Mouse (Mus musculus) C2C12 (cell line): ENCODE measurements around the gene Coro6. TPM values are rescaled to one million over a fixed set of nuclear protein-coding genes. Genes with fewer than 3 reads are reported as not detected.

ENCODE experiments used
- H3K27me3 ChIP-seq: one replicate; pipeline ENCODE4 v1.6.1; 2011; ENCODE audit not compliant: control insufficient read depth, insufficient read depth, insufficient read length
- H3K36me3 ChIP-seq: one replicate; pipeline ENCODE4 v1.6.1; 2011; ENCODE audit not compliant: control insufficient read depth, insufficient read depth
- H3K4me3 ChIP-seq: one replicate; pipeline ENCODE4 v1.5.1; 2011; ENCODE audit warnings: mild to moderate bottlenecking, control low read depth; ENCODE audit not compliant: poor library complexity, insufficient read depth, severe bottlenecking
- H3K79me2 ChIP-seq: one replicate; pipeline ENCODE4 v1.6.1; 2011; ENCODE audit not compliant: control insufficient read depth, insufficient read depth
- H3K79me3 ChIP-seq: one replicate; pipeline ENCODE4 v1.6.1; 2011; ENCODE audit warnings: low read depth, control low read depth
- H3ac ChIP-seq: one replicate; pipeline ENCODE3; 2011; ENCODE audit warnings: low read depth; ENCODE audit not compliant: control insufficient read depth, insufficient read length
- CEBPB ChIP-seq: IDR thresholded peaks from one replicate; pipeline ENCODE4 v1.6.1; 2011; ENCODE audit warnings: low read depth, mild to moderate bottlenecking, control low read depth, moderate library complexity
- CTCF ChIP-seq: IDR thresholded peaks from one replicate; pipeline ENCODE4 v1.5.1; 2011; ENCODE audit not compliant: control insufficient read depth, insufficient read depth, insufficient read length
- FOSL1 ChIP-seq: IDR thresholded peaks from one replicate; pipeline ENCODE4 v1.8.0; 2011; ENCODE audit warnings: mild to moderate bottlenecking, low read length; ENCODE audit not compliant: poor library complexity, insufficient read depth, severe bottlenecking
- MAX ChIP-seq: IDR thresholded peaks from one replicate; pipeline ENCODE4 v1.6.1; 2011; ENCODE audit warnings: mild to moderate bottlenecking, control low read depth
- MYOD1 ChIP-seq: IDR thresholded peaks from one replicate; pipeline ENCODE4 v1.6.1; 2011; ENCODE audit warnings: low read depth; ENCODE audit not compliant: control insufficient read depth, insufficient read length
- MYOG ChIP-seq: IDR thresholded peaks from one replicate; pipeline ENCODE4 v1.6.1; 2011; ENCODE audit not compliant: control insufficient read depth, insufficient read length; ENCODE audit errors: extremely low read depth
- USF1 ChIP-seq: IDR thresholded peaks from one replicate; pipeline ENCODE4 v1.6.1; 2011; ENCODE audit warnings: low read depth, mild to moderate bottlenecking, control low read depth, moderate library complexity
- polyA plus RNA-seq: library from polyadenylated mRNA; unstranded; fragments of >200 nt; fragmentation: generic; extraction: Trizol; gene quantifications from one replicate; pipeline ENCODE4 v1.2.1, GENCODE M21; 2012; ENCODE audit warnings: missing spikeins

Coro6 gene
- polyA plus RNA-seq, 1 experiment, result 12.8 TPM

DNA sequence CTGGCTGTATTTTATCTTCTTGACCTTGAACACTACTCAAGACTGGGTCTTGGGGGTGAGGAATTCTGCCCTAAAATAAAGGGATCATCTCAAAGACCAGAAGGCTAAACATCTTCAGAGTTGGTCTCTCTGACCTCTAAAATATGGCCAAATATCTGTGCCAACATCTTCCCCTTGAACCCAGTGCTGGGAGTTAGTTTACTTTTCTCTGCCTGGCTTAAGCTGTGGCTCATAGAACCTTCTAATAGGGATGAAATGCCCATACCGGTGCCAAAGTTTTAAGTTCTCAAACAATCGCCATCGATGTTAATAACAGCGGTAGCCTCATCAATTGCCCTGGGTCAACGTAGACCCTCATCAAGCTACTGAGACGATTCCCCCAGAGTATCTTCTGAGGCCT is 355 bp upstream of the Coro6 start:
- Histone ChIP-seq H3K36me3 (no peaks in the 10 kb centered on the region), H3K27me3 (no peaks in the 10 kb centered on the region), H3K4me3 (peak overlapping the region; percentile 47), H3K79me2 (peaks cover 8% of the 10 kb centered on the region), H3ac (peak overlapping the region; percentile 47), H3K79me3 (peaks cover 4% of the 10 kb centered on the region)
- TF ChIP-seq MYOG (no peak), FOSL1 (no peak)

DNA sequence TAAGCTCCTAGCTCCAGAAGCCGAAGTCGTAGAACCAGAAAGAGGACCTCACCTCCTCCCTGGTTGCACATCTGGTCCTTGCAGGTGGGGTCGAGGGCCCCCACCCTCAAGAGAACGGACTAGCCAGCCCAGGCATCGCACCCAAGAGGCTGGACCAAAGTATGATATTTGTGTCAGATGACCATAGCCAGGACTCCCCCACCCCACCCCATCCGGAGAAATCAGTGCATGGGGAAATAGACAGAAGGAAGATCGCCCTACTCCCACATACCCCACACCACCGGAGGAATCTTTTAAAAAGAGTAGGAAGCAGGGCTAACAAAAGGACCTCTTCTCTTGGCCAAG is 862 bp downstream of the Coro6 start:
- Histone ChIP-seq H3K79me2 (peaks cover 8% of the 10 kb centered on the region), H3ac (peak overlapping the region; percentile 12), H3K4me3 (peak overlapping the region; percentile 47), H3K27me3 (no peaks in the 10 kb centered on the region), H3K79me3 (peaks cover 4% of the 10 kb centered on the region), H3K36me3 (no peaks in the 10 kb centered on the region)
- TF ChIP-seq MYOG (no peak), MAX (no peak), USF1 (no peak), MYOD1 (no peak), CEBPB (no peak), CTCF (no peak), FOSL1 (no peak)

GRCm38 (mm10) chr11:77463786-77464185 is 1.6 kb downstream of the Coro6 start:
- peaks cover 4% of the 10 kb centered on the region for H3K79me3 ChIP-seq
- TF ChIP-seq USF1 (no peak), CEBPB (no peak), MYOD1 (no peak), FOSL1 (no peak), MAX (no peak), CTCF (no peak), MYOG (no peak)
- H3K4me3 ChIP-seq, result no peak overlapping the region
- H3K79me2 ChIP-seq, result peaks cover 8% of the 10 kb centered on the region
- H3K27me3 ChIP-seq, result no peaks in the 10 kb centered on the region
- H3K36me3 ChIP-seq, result no peaks in the 10 kb centered on the region
- H3ac ChIP-seq, result no peak overlapping the region

DNA sequence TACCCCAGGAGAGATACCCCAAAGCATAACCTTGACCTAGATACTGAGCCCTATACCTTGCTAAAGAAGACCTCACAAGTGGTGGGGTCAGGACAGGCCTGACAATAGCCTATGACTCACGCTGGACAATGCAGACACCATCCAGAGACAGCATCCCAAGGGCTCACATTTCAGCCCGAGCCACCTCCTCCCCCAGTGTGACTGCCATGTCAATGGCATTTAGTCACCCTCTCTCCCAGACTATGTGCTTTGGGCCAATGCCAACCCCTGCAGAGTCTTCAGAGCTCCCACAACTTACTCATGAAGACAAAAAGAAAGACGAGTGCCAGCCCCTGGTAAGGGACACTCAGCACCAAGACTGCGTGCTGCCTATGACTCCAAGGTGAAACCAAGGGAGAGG is 2.5 kb downstream of the Coro6 start:
- Histone ChIP-seq H3K36me3 (peaks cover 4% of the 10 kb centered on the region), H3K4me3 (no peak overlapping the region), H3K79me2 (peaks cover 8% of the 10 kb centered on the region), H3K27me3 (no peaks in the 10 kb centered on the region), H3K79me3 (peaks cover 4% of the 10 kb centered on the region), H3ac (peak overlapping the region; percentile 37)
- peak; percentile 88 for TF ChIP-seq FOSL1
- TF ChIP-seq MYOD1, result peak; percentile 34
- TF ChIP-seq CEBPB, result peak; percentile 0
- TF ChIP-seq CTCF, result no peak

DNA sequence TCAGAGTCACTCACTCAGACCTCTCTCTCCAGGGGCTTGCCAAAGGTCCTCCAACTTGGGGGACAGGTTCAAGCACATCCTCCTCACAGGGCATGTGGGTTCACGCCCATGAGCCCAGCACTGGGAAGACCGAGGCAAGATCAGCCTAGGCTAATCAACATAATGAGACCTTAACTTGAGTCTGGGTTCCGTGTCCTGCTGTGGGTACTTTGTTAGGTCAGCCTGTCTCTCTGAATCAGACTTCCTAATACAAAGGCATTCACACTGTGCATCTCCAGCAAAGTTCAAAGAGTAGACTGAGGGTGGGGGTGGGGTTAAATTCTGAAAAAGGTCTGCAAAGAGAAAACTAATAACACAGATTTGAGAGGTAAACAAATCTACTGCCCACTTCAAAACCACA is 2.9 kb downstream of the Coro6 start:
- peaks cover 8% of the 10 kb centered on the region for H3K79me2 ChIP-seq
- H3ac ChIP-seq, result peak overlapping the region; percentile 37
- H3K36me3 ChIP-seq, result peaks cover 6% of the 10 kb centered on the region
- H3K27me3 ChIP-seq, result no peaks in the 10 kb centered on the region
- TF ChIP-seq MYOD1, result no peak
- TF ChIP-seq USF1, result no peak
- TF ChIP-seq FOSL1, result no peak
- no peak for TF ChIP-seq CEBPB
- TF ChIP-seq CTCF, result no peak
- no peak for TF ChIP-seq MAX
- TF ChIP-seq MYOG, result no peak
- H3K4me3 ChIP-seq, result no peak overlapping the region
- H3K79me3 ChIP-seq, result peaks cover 4% of the 10 kb centered on the region

- Histone ChIP-seq H3K79me3 (peaks cover 4% of the 10 kb centered on the region), H3K79me2 (peaks cover 8% of the 10 kb centered on the region), H3K36me3 (peaks cover 20% of the 10 kb centered on the region), H3K4me3 (no peak overlapping the region), H3K27me3 (no peaks in the 10 kb centered on the region), H3ac (no peak overlapping the region)
- TF ChIP-seq CEBPB (no peak), MYOG (no peak), MAX (no peak), USF1 (no peak), CTCF (no peak), MYOD1 (no peak), FOSL1 (no peak)
Observed at GRCm38 (mm10) chr11:77466544-77466943, 4.3 kb downstream of the Coro6 start.
